Mouse (Mus musculus): ENCODE measurements at regions not wholly inside any gene's neighbourhood (a gene's known extent, or its start where the extent isn't known, plus 50 kb on each side); places are given as distances from the start of the nearest gene placed in this dataset.

DNA sequence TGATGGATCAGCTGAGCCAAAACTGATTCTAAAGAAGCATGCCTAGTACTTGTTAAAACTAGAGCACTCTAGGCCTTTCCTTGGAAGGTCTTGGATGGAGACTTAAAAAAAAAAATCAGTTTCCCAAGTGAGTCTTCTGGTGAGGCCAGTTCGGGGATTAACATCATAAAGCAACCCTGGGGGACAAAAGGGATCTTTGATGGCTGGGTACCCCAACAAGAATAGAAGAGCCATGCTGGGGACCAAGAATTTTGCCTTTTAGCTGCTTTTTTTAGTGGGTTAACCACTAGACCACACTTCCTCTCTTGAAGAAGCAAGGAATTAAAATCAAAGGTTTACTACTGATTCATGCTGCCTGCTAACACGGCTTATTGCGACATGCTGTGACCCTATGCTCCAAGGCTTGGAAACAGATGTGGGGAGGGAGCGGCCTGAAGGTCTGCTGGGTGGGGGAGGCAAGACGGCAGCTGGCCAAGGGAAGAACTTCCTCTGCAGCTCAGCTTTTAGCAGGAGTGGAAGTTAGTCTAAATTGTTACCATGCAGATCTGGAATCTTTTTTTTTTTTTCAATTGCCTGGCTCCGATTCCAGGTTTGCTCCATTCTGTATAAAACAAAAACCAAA lies 102.1 kb upstream of the Spred1 start:
- Histone ChIP-seq H3K27ac (no peak overlapping the region), H3K27me3 (ENCODE audit: control insufficient read depth, insufficient read depth, low read length) (no peaks in the 10 kb centered on the region), H3K4me2 (ENCODE audit: low read depth) (no peak overlapping the region), H3K36me3 (replicated peaks; ENCODE audit: control insufficient read depth, insufficient read depth, low read depth) (no peaks in the 10 kb centered on the region), H3K4me1 (replicated peaks; ENCODE audit: control insufficient read depth in 2 of 2, insufficient read depth in 2 of 2, low read length in 1 of 2) (peaks cover 0 to 2% of the 10 kb centered on the region in 2 experiments; a peak in 1 of 4 replicates), H3K9me3 (ENCODE audit: control insufficient read depth, low read length) (no peaks in the 10 kb centered on the region), H3K9ac (replicated peaks) (no peak overlapping the region), H3K4me3 (ENCODE audit: insufficient read depth in 1 of 2, low read depth in 2 of 2, low read length in 2 of 2) (no peak overlapping the region)
- 29% methylated on average over 6 of the region's 6 CpGs for WGBS (ENCODE audit: insufficient replicate concordance)
- no peak for DNase-seq (ENCODE audit: low read depth in 3 of 3, low spot score in 3 of 3)
- TF ChIP-seq CTCF (IDR thresholded peaks at IDR 0.05; ENCODE audit: low read depth), result no peak
- TF ChIP-seq EP300 (IDR thresholded peaks at IDR 0.05; ENCODE audit: low read depth), result no peak
- ATAC-seq (ENCODE audit: insufficient read depth), result no peak

DNA sequence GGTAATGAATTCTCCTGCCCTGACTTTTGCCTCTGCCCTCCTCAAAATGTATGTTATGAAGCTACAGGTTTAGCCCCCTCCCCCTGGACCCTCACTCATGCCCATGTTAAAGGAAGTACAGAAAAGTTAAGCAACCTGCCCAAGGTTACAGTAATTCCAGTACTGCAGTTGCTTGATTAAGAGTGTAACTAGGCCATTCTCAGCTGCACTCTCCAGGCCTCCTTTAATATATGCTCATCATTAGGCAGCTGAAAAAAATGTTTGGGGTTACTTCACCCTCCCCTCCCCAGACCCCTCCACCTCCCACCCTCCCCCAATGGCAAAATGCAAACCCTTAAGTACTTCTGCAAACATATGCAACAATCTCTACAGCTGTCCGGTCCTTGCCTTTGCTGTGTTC lies 101.6 kb upstream of the Spred1 start:
- no peak overlapping the region for H3K9ac ChIP-seq (replicated peaks)
- H3K27me3 ChIP-seq (ENCODE audit: control insufficient read depth, insufficient read depth, low read length), result no peaks in the 10 kb centered on the region
- no peaks in the 10 kb centered on the region for H3K36me3 ChIP-seq (replicated peaks; ENCODE audit: control insufficient read depth, insufficient read depth, low read depth)
- H3K4me1 ChIP-seq (replicated peaks; ENCODE audit: control insufficient read depth in 2 of 2, insufficient read depth in 2 of 2, low read length in 1 of 2), result peaks cover 0 to 2% of the 10 kb centered on the region in 2 experiments; a peak in 1 of 4 replicates
- no peaks in the 10 kb centered on the region for H3K9me3 ChIP-seq (ENCODE audit: control insufficient read depth, low read length)
- 69% methylated on average over 1 of the region's 1 CpGs for WGBS (ENCODE audit: insufficient replicate concordance)
- no peak for ATAC-seq (ENCODE audit: insufficient read depth)
- TF ChIP-seq EP300 (IDR thresholded peaks at IDR 0.05; ENCODE audit: low read depth) (no peak), CTCF (IDR thresholded peaks at IDR 0.05; ENCODE audit: low read depth) (no peak)
- no peak overlapping the region for H3K4me2 ChIP-seq (ENCODE audit: low read depth)
- DNase-seq (ENCODE audit: low read depth in 3 of 3, low spot score in 3 of 3), result no peak
- H3K27ac ChIP-seq, result no peak overlapping the region
- H3K4me3 ChIP-seq (ENCODE audit: insufficient read depth in 1 of 2, low read depth in 2 of 2, low read length in 2 of 2), result no peak overlapping the region

DNA sequence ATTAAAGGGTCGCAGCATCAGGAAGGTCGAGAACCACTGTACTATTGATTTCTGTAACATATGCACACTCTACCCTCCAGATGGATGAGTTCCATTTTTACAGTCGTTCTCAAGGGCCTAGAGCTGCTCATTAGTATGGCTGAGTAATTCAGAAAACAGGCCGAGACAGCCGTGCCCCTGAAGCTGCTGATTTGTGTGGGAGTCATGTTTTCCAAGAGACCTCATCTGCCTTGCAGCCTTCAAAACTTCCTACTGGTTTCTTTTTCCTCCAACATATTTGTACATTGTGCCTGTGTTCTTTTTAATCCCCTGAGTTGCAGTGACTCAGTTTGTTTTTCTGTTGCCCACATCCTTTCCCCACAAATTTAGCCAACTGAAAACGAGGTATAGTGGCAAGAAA lies 99.4 kb upstream of the Spred1 start:
- Histone ChIP-seq H3K27me3 (ENCODE audit: control insufficient read depth, insufficient read depth, low read length) (no peaks in the 10 kb centered on the region), H3K4me1 (replicated peaks; ENCODE audit: control insufficient read depth in 2 of 2, insufficient read depth in 2 of 2, low read length in 1 of 2) (peaks cover 0 to 2% of the 10 kb centered on the region in 2 experiments; a peak in 1 of 4 replicates), H3K4me3 (ENCODE audit: insufficient read depth in 1 of 2, low read depth in 2 of 2, low read length in 2 of 2) (no peak overlapping the region), H3K9me3 (ENCODE audit: control insufficient read depth, low read length) (no peaks in the 10 kb centered on the region), H3K36me3 (replicated peaks; ENCODE audit: control insufficient read depth, insufficient read depth, low read depth) (no peaks in the 10 kb centered on the region), H3K27ac (no peak overlapping the region), H3K9ac (replicated peaks) (no peak overlapping the region), H3K4me2 (ENCODE audit: low read depth) (no peak overlapping the region)
- TF ChIP-seq CTCF (IDR thresholded peaks at IDR 0.05; ENCODE audit: low read depth) (no peak), EP300 (IDR thresholded peaks at IDR 0.05; ENCODE audit: low read depth) (no peak)
- DNase-seq (ENCODE audit: low read depth in 3 of 3, low spot score in 3 of 3) (no peak), ATAC-seq (ENCODE audit: insufficient read depth) (no peak)
- 33% methylated on average over 5 of the region's 6 CpGs for WGBS (ENCODE audit: insufficient replicate concordance)

DNA sequence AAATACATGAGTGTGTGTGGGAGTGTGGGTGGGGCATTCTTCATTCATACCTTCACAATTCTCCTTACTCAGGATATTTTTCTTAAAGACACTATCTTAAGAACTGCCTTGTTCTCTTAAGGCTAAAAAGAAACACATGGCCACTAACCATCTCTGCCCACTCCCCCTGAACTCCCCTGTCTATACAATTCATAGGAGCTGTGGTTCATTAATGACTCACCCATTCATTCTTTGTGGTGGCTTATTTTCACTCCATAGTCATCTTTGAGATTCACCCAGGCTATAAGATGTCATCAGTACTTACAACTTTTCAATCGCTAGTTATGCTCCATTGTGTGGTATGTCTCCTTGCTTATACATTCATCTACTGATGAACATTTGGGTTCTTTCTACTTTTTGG lies 97.7 kb upstream of the Spred1 start:
- H3K4me1 ChIP-seq (replicated peaks; ENCODE audit: control insufficient read depth in 2 of 2, insufficient read depth in 2 of 2, low read length in 1 of 2), result peaks cover 0 to 2% of the 10 kb centered on the region in 2 experiments; a peak in 1 of 4 replicates
- H3K36me3 ChIP-seq (replicated peaks; ENCODE audit: control insufficient read depth, insufficient read depth, low read depth), result no peaks in the 10 kb centered on the region
- 70% methylated on average over 1 of the region's 1 CpGs for WGBS (ENCODE audit: insufficient replicate concordance)
- H3K4me3 ChIP-seq (ENCODE audit: insufficient read depth in 1 of 2, low read depth in 2 of 2, low read length in 2 of 2), result no peak overlapping the region
- no peaks in the 10 kb centered on the region for H3K9me3 ChIP-seq (ENCODE audit: control insufficient read depth, low read length)
- H3K27ac ChIP-seq, result no peak overlapping the region
- DNase-seq (ENCODE audit: low read depth in 3 of 3, low spot score in 3 of 3) (no peak), ATAC-seq (ENCODE audit: insufficient read depth) (no peak)
- no peak overlapping the region for H3K9ac ChIP-seq (replicated peaks)
- TF ChIP-seq CTCF (IDR thresholded peaks at IDR 0.05; ENCODE audit: low read depth), result no peak
- TF ChIP-seq EP300 (IDR thresholded peaks at IDR 0.05; ENCODE audit: low read depth), result no peak
- no peak overlapping the region for H3K4me2 ChIP-seq (ENCODE audit: low read depth)
- no peaks in the 10 kb centered on the region for H3K27me3 ChIP-seq (ENCODE audit: control insufficient read depth, insufficient read depth, low read length)

DNA sequence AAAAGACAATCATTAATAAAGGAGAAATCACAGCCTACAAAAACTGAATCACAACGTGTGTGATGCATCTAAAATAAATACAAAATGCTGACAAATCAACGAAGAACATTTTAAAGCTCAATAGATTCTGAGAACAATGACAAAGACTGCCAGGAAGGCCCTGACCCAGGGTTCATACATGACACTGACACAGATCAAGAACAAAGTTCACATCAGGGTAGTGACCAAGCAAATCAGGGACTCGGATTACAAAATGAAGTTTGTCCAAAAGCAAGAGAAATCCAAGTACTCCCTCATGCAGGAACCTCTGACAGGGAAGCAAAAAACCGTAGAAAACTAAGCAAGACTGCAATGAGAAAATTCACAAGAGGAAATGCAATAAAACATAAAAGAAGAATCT lies 94.1 kb upstream of the Spred1 start:
- ATAC-seq (ENCODE audit: insufficient read depth), result no peak
- Histone ChIP-seq H3K4me2 (ENCODE audit: low read depth) (no peak overlapping the region), H3K27ac (no peak overlapping the region), H3K9me3 (ENCODE audit: control insufficient read depth, low read length) (no peaks in the 10 kb centered on the region), H3K27me3 (ENCODE audit: control insufficient read depth, insufficient read depth, low read length) (no peaks in the 10 kb centered on the region), H3K36me3 (replicated peaks; ENCODE audit: control insufficient read depth, insufficient read depth, low read depth) (no peaks in the 10 kb centered on the region), H3K4me3 (ENCODE audit: insufficient read depth in 1 of 2, low read depth in 2 of 2, low read length in 2 of 2) (no peak overlapping the region), H3K4me1 (replicated peaks; ENCODE audit: control insufficient read depth in 2 of 2, insufficient read depth in 2 of 2, low read length in 1 of 2) (no peaks in the 10 kb centered on the region), H3K9ac (replicated peaks) (no peak overlapping the region)
- TF ChIP-seq EP300 (IDR thresholded peaks at IDR 0.05; ENCODE audit: low read depth) (no peak), CTCF (IDR thresholded peaks at IDR 0.05; ENCODE audit: low read depth) (no peak)
- WGBS (ENCODE audit: insufficient replicate concordance), result 51% methylated on average over 4 of the region's 4 CpGs
- DNase-seq (ENCODE audit: low read depth in 3 of 3, low spot score in 3 of 3), result no peak
